Mouse (Mus musculus) kidney, adult 11 months (tissue): ENCODE results near the gene A930018P22Rik.
A peak's percentile ranks its signal among the peaks of the same experiment; 100 is the strongest.
"Not testable (repeated sequence)": the region's sequence is repeated elsewhere in the genome, so short reads cannot be mapped to it uniquely, and the experiment has no call there.

Experiments
- DNase-seq: peaks from one replicate; pipeline ENCODE4 v3.0.0; 2022

Gene A930018P22Rik

GRCm38 (mm10) chr2:104122505-104123378 is at the start of gene A930018P22Rik:
Gene A930018P22Rik (plus strand): TSS chr2:104122769.
- peak; percentile 93 for DNase-seq

GRCm38 (mm10) chr2:104078285-104078684 is 44.3 kb upstream of the A930018P22Rik start:
- not testable (repeated sequence) for DNase-seq

GRCm38 (mm10) chr2:104081436-104082050 is 41.0 kb upstream of the A930018P22Rik start:
- not testable (repeated sequence) for DNase-seq

GRCm38 (mm10) chr2:104082474-104082873 is 40.1 kb upstream of the A930018P22Rik start:
- peak; percentile 0 for DNase-seq

- DNase-seq, result not testable (repeated sequence)
Measured at GRCm38 (mm10) chr2:104084027-104084426, 38.5 kb upstream of the A930018P22Rik start.

- DNase-seq, result not testable (repeated sequence)
Measured at GRCm38 (mm10) chr2:104087562-104087961, 35.0 kb upstream of the A930018P22Rik start.

GRCm38 (mm10) chr2:104093305-104093704 is 29.3 kb upstream of the A930018P22Rik start:
- no peak for DNase-seq

- peak; percentile 93 for DNase-seq
Measured at GRCm38 (mm10) chr2:104095741-104096213, 26.8 kb upstream of the A930018P22Rik start, which contains the start of gene Cd59a. Gene Cd59a (plus strand): TSS chr2:104095801.

GRCm38 (mm10) chr2:104096256-104096655 is 26.3 kb upstream of the A930018P22Rik start:
- no peak for DNase-seq

GRCm38 (mm10) chr2:104096796-104097195 is 25.8 kb upstream of the A930018P22Rik start:
- not testable (repeated sequence) for DNase-seq

GRCm38 (mm10) chr2:104097396-104097795 is 25.2 kb upstream of the A930018P22Rik start:
- not testable (repeated sequence) for DNase-seq

- DNase-seq, result no peak
Measured at GRCm38 (mm10) chr2:104098529-104099230, 23.9 kb upstream of the A930018P22Rik start.

GRCm38 (mm10) chr2:104099231-104099585 is 23.4 kb upstream of the A930018P22Rik start:
- DNase-seq, result no peak

GRCm38 (mm10) chr2:104099946-104100345 is 22.6 kb upstream of the A930018P22Rik start:
- no peak for DNase-seq

GRCm38 (mm10) chr2:104104800-104105199 is 17.8 kb upstream of the A930018P22Rik start:
- no peak for DNase-seq

GRCm38 (mm10) chr2:104109021-104109420 is 13.5 kb upstream of the A930018P22Rik start:
- DNase-seq, result not testable (repeated sequence)

- DNase-seq, result no peak
Measured at GRCm38 (mm10) chr2:104109528-104109927, 13.0 kb upstream of the A930018P22Rik start.

- DNase-seq, result no peak
Measured at GRCm38 (mm10) chr2:104110031-104110430, 12.5 kb upstream of the A930018P22Rik start.

- DNase-seq, result not testable (repeated sequence)
Measured at GRCm38 (mm10) chr2:104111170-104111797, 11.3 kb upstream of the A930018P22Rik start.

- not testable (repeated sequence) for DNase-seq
Measured at GRCm38 (mm10) chr2:104113563-104113962, 9.0 kb upstream of the A930018P22Rik start.

- DNase-seq, result no peak
Measured at GRCm38 (mm10) chr2:104114898-104115297, 7.7 kb upstream of the A930018P22Rik start.

GRCm38 (mm10) chr2:104117173-104117572 is 5.4 kb upstream of the A930018P22Rik start:
- DNase-seq, result not testable (repeated sequence)
